Mouse (Mus musculus): ENCODE results near the gene Gja6.

Gene Gja6

GRCm38 (mm10) chrX:160906952-160907351 is at the start of gene Gja6:
Gene Gja6, minus strand, starts transcription at chrX:160907052.
- peak; percentile 1 for DNase-seq (ENCODE audit: low read depth, low spot score)

GRCm38 (mm10) chrX:160949583-160949982 is 42.7 kb upstream of the Gja6 start:
- DNase-seq (ENCODE audit: low read depth, low spot score), result no peak

DNA sequence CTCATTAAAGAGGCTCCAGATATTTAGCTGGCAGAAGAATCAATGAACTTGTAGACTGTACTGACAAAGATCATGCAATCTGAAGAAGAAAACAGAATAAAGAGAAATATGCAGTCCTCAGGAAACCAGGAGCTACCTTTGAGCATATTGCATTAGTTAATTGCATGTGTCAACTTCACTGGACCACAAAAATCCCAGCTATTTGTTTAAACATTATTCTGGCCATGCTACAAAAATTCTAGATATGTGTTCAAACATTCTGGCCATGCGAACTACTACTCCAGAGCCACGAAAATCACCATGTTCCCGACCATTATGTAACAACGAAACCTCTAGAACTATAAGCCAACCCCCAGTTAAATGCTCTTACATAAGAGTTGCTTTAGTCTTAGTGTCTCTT is 37.9 kb upstream of the Gja6 start:
- no peak for DNase-seq (ENCODE audit: low read depth, low spot score)

DNA sequence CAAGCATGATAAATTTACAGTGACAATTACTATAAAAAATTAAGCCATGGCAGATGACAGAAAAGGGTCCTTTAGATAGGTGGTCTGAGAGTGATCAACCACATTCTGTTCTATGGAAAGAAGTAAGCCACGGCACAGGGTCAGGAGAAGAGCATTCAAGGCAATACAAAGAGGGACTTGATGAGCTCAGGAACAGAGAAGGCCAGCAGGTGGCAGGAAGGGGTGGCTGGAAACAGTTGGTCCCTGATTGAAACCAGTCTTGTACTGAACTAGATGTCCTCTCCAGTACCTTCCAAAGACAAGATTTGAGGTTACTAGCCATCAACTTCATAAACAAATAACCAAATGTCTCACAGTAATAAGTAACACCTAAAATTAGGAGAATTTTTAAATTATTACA is 28.7 kb upstream of the Gja6 start:
- DNase-seq (ENCODE audit: low read depth, low spot score), result peak; percentile 16

DNA sequence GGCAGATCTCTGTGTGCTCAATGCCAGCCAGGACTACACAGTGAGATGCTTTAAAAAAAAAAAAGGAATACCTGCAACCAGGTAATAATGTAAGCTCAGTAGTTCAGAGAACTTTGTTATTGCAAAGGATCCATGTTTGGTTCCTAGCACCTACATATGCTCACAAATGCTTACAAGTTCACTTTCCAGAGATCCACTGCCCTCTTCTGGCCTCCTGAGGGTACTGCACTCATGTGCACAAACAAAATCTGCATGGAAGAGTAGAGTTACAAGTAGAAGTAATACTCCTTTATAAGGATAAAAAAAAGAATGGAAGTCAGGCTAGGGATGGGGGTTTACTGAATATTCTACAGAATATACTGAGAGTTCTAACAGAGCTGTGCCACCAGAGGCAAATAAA is 23.8 kb upstream of the Gja6 start:
- DNase-seq (ENCODE audit: low read depth, low spot score), result peak; percentile 39

- DNase-seq (ENCODE audit: low read depth, low spot score), result no peak
Observed at GRCm38 (mm10) chrX:160928870-160929269, 22.0 kb upstream of the Gja6 start.

DNA sequence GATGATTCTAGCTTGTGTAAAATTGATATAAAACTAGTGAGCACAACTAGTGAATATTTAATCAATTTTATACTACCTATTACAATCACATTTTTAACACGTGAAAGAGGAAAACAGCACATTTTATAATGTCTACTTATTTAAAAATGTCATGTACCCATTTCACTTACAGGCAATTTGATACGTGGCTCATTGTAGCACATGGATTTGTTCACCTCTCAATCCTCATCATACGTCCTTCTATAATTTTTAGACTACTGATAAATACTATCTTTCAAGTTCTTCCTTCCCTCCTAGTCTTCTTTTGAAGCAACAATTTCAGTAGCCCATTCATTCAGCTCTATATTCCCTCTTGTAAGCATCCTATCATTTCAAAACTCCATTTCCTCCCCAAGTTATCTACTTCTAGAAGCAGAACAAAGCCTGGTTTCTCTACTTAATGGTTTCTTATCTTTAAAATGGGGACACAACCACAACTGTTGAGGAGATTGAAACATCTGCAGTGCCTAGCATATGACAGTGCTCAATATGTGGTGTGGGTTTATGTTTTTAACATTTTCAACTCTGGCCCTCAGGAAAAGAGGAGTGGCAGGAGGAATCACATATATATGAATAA is 12.3 kb upstream of the Gja6 start:
- no peak for DNase-seq (ENCODE audit: low read depth, low spot score)

GRCm38 (mm10) chrX:160906477-160906876 is 375 bp downstream of the Gja6 start:
- DNase-seq (ENCODE audit: low read depth, low spot score), result no peak

- no peak for DNase-seq (ENCODE audit: low read depth, low spot score)
Observed at GRCm38 (mm10) chrX:160905913-160906312, 939 bp downstream of the Gja6 start.

DNA sequence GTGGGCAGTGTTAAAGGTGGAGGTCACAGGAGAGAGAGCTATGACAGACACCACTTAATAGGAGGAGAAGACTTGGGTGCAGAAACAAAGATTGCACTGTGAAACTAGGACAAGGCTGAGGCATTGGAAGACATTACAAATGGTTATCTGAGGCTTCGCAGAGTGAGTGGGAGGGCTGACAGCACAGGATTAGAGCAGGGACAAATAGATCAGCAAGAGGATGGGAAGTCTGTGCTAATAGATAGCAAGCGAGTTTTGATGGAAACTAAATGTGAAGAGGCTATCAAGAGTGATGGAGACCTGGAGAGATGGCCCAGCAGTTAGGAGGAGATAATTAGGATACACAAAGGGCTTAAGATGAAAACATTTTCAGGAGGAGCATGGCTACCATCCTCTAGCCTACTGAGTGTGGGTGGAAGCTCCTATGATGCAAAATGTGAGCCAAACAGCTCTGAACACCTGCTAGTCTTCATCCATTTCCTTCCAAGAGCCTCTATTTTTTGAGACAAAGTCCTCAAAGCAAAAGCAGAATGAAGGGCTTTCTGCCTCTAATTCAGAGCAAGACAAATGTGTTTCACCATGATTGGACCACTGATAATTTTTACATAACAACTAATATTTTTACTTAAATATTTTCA is 1.7 kb downstream of the Gja6 start:
- no peak for DNase-seq (ENCODE audit: low read depth, low spot score)

- DNase-seq (ENCODE audit: low read depth, low spot score), result no peak
Observed at GRCm38 (mm10) chrX:160901118-160901517, 5.7 kb downstream of the Gja6 start.

- no peak for DNase-seq (ENCODE audit: low read depth, low spot score)
Observed at GRCm38 (mm10) chrX:160892077-160892476, 14.8 kb downstream of the Gja6 start.

DNA sequence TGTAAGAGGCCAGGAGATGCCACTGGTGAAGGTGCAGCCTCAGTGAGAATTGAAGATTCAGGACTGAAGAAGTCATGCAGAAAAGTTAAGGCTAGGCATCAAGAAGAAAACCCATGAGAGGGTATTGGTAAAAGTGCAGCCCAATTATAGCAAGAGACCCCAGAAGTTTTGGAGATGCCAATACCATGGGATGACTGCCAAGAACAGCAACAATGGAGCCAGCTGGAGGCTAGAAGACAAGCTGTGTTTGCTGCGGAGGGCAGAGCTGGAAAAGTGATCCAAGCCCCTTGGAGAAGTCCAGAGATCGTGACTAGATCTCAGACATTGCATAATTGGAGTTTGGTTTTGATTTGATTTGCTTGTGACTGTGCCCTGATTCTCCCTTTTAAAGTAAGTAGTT is 20.6 kb downstream of the Gja6 start:
- DNase-seq (ENCODE audit: low read depth, low spot score), result no peak

DNA sequence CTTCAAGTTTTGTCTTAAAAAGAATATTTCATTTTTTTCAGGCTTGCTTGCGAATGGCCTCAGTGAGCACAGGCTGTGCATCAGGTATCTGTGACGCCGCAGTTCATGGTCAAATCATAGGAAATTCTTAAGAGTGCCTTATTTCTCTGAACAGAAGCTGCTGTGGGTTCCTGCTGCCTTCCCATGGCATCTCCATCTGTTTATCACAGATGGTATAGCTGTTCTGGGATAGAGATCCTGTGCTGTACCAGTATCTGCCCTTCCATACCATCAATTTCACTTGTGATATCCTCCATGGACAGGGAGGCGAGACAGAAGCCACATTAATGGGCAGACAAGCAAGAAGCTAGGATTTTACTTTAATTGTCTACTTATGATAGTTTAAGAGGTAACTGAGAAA is 40.3 kb downstream of the Gja6 start:
- no peak for DNase-seq (ENCODE audit: low read depth, low spot score)

GRCm38 (mm10) chrX:160865022-160865421 is 41.8 kb downstream of the Gja6 start:
- DNase-seq (ENCODE audit: low read depth, low spot score), result no peak

DNA sequence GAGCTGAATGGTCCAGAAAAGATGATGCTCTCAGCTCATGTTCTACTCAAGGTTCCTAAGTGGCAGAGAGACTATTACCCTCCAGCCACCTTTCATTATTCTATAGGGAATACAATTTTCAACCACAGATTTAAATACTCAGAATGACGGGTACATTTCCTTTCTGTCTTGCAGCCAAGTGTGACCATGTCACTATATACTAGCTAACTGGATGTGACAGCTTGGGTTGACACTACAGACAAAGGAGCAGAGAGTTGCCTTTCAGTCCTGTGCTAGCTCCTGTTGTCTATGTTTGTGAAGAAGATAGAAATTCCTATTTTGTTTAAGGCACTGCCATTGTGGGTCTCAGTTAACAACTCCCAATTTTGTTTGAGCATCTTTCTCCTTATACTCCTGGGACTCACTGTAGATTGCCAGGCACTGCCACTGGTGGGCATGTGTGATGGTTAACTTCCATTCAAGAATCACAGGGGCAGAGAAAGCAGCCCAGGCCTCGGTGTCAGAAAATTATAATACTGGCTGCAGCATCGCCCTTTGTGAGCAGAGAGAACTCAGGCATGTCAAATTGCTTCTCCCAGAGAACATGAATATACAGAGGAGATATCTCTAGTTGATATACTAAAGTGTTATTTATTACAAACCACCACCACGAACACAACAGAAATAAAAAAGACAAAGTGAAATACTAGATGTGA is 43.0 kb downstream of the Gja6 start:
- DNase-seq (ENCODE audit: low read depth, low spot score), result no peak
